Mouse (Mus musculus): ENCODE measurements around the gene Usp47.

The Usp47 gene

DNA sequence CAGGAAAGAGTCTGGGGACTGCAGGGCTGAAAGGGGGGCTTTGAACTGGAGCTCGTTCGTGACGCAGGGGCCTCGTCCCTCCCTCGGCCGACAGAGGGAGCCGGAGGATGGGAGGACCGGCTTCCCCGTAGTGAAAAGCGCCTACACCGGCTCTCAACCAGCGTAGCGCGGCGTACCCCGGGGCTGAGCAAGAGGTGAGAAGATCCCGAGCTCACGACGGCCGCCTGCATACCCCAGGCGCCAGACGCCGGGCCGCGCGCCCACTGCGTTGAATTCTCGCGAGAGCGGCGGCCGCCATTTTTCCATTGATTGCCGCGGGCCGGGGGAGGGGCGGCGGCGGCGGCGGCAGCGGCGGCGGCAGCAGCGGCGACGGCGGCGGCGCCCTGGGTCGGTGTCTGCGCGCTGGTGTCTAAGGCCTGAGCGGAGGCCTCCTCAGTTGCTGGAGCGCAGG lies at the start of gene Usp47:
TSS of gene Usp47 (plus strand) at position 355 of the 451 bp plus-strand sequence.
- DNase-seq (ENCODE audit: inconsistent ontology term): peak; percentile 91

DNA sequence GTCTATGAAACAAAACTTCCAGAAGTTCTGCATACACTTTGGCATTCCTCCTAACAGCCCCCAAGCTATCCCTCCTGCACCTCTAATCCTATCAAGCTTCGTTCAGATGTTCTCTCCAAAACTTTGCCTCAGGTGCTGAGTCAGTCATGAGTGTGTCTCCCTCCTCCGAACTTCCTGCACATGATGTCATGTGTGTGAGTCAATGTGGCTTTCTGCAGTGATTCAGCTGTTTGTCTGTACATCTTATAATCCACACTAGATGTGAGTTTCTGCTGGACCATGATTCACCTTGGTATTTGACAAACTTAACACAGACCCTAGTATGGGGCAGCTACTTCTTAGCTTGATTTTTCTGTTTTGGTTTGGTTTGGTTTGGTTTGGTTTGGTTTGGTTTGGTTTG lies 46.9 kb upstream of the Usp47 start:
- DNase-seq (ENCODE audit: inconsistent ontology term): peak; percentile 17

DNA sequence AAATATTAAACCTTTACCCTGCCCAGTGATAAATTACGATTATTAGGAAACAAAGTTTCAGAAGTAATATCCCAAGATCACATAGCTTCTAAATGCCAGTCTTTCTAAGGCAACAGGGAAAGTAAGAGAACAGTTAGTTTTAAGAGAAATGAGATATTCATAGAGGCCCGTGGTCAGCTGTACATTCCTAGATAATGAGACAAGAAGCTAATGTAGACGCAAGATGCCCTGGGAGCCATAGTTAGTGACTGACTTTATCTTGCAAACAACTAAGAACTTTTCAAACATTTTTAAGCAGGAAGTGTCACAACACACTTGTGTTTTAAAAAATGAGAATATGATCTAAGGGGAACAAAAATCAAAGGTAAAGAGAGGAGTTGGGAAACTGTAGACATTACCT lies 45.4 kb upstream of the Usp47 start:
- no peak for DNase-seq (ENCODE audit: inconsistent ontology term)

DNA sequence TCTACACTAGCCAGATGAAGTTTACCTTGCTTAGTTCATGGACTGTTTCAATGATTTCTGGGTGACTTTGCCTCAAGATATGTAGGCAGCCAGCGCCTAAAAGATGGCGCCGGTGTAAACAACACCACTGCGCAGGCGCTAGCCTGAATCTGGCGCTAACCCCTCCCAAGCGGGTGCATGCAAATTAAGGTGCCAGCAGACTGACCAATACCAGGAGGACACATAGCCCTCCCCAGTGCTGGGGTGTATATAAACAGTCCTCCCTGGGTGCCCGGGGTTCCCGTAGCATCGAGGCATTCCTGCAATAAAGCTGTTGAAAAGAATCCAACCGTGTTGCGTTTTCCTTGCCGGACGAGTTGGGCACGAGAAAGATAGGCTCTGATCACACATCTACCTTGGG lies 41.0 kb upstream of the Usp47 start:
- DNase-seq (ENCODE audit: inconsistent ontology term): no peak

DNA sequence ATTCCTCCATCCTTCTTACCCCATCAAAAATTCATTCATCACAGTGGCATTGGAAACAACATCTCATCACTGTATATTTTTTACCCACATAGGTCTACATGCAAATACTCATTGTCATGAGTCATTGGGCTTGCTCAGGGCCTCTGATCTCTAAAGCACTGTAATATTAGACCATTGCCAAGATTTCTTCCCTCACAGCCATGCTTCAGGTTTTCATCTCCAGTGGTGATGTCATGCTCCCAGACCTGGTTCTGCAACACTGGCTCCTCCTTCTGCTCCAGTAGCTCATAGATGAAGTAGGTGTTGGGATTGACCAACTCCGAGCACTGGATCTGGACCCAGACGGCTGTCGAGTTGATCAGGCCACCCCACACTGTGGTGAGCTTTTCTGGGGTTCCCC lies 38.8 kb upstream of the Usp47 start:
- DNase-seq (ENCODE audit: inconsistent ontology term): no peak

DNA sequence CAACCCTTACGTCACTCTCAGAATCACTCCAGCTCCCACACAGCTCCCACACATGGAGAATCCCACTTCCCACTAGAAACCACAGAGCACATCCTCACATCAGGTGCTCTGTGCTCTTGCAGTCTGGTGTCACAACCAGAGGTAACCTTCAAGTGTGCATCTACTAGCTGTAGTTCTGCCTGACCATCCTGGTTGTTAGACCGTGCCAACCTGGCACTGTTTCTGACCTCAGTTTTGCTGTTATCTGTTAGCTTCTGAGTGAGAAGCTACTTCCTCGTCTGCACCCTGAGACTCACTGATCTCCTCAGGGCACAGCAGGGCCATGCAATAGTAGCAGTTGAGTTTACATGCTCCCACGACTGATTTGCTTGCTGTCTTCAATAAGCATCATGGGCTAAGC lies 38.0 kb upstream of the Usp47 start:
- DNase-seq (ENCODE audit: inconsistent ontology term): no peak

DNA sequence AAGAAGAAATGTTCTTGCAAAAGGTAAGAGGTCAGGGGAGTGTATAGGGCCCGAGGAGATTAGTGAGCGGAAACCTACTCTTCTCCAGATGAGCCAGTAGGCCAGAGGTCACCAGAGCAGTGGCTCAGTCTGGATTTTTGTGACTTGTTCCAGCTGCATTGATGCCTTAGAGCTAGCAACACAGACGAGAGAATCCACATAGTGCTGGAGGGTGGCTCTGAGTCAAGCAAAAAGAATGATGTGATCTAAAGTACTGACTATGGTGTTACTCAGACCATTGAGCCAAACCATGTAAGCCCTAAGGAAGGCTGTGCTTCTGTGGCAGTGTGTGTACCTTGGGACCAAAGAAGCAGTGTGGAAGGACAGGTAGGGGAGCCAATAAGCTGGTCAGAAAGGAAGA lies 36.4 kb upstream of the Usp47 start:
- peak; percentile 52 for DNase-seq (ENCODE audit: inconsistent ontology term)

DNA sequence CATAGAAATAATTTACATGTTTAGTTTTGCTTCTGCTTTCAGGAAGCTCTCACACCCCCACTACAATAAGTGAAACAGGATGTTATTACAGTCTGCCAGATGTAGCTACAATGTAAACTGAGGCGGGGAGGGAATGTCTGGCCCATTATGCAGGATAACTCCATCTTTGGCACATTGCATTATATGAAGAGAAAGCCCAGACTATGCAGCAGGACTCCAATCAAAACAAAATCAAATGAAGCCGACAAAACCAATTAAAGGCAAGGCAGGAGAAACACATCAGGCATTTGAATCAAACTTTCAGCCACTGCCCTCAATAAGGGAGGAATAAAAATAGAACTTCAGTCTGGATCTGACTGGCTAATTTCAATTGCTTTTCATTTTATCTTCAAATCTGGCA lies 25.9 kb upstream of the Usp47 start:
- DNase-seq (ENCODE audit: inconsistent ontology term): no peak

DNA sequence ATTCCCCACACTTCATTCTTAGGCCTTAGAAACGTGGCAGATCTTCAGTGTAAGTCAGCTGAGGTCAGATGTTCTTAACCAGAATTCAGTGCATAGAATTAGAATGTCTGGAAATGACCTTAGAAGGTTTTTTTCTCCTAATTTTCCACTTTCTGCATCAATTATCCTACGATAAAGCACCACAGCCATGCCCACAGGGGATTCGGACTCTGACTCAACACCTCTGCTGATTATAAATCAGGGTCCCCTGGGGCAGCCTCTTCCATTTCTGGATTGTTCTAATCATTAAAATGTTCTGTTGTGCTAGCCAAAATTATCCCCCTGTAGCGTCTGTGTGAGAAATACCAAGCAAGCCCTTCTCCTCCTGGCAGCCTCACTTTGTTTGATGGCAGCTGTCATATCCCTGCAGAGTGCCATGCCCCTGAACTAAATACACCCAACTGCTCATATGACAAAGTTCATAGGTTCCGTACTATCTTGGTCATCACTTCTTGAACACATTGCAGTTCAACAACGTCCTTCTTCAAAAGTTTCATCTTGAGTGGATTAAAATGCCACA lies 24.8 kb upstream of the Usp47 start:
- DNase-seq (ENCODE audit: inconsistent ontology term): peak; percentile 75

DNA sequence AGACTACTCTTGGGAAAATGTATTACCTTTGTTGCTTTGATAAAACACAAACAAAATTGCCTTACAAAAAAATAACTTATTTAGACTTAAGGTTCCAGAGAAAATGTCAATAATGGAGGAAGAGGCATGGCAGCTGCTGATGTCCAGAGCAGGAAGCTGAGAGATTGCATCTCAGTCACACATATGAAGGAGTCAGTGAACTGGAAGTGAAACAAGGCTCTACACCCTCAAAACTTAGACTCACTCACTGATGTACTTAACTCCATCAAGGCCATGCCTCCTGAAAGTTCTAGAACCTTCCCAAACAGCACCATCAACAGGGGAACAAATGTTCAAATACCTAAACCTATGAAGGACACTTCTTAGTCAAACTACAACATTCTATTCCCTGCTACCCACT lies 23.9 kb upstream of the Usp47 start:
- no peak for DNase-seq (ENCODE audit: inconsistent ontology term)

DNA sequence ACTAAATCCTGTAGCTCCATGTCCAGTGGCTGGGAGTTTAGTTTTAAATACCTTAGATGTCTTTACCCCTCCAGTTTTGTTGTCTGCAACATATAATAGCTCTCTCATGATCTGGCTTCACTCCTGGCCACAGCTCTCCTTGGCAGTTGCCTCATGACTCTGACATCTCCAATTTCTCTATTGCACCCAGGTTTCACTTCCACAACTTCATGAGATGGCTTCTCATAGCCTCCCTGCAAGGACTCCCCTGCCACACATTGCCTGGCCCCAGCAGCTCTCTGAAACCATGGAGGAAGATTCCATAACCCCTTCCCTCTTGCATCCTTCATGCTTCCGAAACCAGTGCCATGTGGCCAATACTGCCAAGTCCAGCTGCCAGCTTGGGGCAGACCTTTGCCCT lies 23.1 kb upstream of the Usp47 start:
- no peak for DNase-seq (ENCODE audit: inconsistent ontology term)

DNA sequence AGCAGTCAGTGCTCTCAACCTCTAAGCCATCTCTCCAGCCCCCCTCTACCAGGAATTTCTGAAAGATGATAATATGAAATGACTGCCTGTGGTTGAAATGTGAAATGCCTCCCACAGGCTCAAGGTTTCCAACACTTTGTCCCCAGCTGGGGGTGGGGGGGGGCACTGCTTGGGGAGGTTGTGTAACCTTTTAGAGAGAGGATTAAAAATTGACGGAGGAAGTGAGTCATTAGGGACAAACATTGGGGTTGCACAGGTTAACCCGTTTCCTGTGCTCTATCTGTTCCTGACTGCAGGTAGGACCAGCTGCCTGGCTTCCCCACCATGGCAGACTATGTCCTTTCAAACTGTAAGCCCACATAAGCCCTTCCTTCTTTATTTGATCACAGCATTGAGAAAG lies 12.8 kb upstream of the Usp47 start:
- DNase-seq (ENCODE audit: inconsistent ontology term): peak; percentile 81

DNA sequence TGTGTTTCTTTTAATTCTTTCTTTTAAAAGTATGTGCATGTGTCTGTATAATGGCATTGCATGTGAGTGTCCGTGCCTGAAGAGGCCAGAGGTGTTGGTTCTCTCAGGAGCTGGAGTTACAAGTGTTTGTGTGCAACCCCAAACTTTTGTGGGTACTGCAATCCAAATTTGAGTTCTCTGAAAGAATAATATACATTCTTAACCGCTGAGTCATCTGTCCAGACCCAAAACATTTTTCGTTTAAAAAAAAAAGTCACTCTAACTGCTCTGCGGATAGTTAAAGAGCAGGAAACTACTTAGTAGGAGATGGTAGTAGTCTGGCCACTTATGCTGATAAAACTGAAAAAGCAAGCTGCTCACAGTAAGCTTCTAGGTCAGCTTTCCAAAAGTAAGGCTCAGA lies 12.3 kb upstream of the Usp47 start:
- no peak for DNase-seq (ENCODE audit: inconsistent ontology term)

DNA sequence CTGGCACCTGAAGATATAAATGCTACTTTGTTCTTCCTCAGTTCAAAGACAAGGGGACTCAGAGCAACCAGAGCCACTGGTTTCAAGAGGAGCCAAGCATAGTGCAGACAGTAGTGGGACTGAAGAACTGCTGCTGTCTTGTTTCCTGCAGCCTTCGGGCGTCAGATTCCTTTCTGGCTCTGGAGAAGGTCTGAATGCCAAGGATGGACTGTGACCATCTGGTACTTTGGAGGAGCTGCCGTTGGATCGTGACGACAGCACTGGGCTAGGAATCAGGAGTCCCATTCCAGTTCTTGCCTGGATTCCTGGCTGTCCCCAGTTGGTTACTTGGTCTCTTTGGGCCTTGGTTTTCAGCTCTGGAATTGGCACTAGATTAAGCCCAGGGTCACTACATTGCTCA lies 11.2 kb upstream of the Usp47 start:
- no peak for DNase-seq (ENCODE audit: inconsistent ontology term)

DNA sequence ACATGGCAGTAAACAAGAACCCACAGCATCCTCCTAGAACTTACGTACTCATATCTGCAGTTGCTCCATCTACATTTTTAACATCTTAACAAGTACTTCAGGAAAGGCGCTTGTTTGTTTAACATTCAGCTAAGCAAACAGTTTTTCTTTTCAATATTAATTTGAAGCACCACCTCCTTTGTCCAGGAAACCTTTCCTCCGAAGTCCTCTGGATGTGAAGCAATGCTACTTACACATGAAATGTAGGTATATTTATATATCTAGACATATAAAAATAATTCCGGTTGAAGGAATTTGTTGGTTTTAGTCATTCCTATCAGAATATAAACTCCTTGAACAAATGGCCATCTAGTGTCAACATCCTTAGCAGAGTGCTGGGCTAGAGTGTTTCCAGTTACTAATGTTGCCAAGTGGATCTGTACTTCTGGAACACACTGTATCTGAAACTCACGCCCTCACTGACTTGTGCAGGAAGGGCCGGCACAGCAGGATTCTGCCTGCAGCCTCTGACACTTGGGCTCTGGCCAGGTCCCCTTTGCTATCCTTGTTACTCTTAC lies 10.6 kb upstream of the Usp47 start:
- DNase-seq (ENCODE audit: inconsistent ontology term): no peak

DNA sequence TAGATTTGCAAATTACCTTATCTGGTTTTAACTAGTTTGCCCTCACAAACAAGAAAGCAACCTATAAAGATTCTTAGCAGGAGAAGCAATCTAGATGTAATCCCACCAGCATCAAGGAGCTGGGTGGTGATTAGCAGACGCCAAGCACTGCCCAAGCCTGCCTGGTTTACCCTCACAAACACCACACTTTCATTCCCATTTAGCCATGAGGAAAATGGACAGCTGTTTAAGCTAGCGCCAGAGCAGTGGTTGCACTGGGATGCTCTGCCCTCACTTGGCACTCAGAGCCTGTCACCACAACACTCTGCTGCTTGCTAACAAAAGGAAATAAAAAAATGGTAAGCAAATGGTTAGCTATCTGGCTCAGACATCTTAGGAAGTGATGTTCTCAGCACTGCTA lies 9.2 kb upstream of the Usp47 start:
- DNase-seq (ENCODE audit: inconsistent ontology term): no peak

DNA sequence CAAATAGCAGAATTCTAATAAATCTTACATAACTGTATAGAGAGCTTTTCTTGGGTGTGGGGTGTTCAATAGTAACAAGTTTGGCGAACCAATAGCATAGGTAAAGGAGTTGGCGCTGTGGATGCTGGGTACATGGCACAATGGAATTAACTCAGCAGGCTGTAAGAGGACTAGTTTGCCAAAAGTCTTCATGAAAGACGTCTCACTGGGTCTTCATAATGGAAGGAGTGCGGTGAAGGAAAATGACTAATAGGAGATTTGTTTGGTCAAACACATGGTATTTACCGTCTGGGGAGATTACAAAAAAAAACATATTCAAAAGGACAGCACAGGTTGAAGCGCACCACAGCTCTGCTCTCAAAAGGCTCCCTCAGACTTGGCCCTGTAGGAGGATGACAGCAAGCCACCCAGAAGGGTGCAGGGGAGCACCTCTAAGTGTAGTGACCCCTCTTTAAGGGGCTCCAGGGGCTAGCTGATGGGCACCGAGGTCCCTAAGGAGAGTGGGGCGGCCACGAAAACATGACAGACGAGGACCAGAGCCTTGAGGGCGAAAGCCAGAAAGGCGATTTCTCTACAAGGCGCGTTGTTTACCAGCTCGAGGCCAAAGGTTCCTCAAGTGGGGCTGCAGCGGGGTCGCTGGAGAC lies 676 bp upstream of the Usp47 start:
- DNase-seq (ENCODE audit: inconsistent ontology term): peak; percentile 46

DNA sequence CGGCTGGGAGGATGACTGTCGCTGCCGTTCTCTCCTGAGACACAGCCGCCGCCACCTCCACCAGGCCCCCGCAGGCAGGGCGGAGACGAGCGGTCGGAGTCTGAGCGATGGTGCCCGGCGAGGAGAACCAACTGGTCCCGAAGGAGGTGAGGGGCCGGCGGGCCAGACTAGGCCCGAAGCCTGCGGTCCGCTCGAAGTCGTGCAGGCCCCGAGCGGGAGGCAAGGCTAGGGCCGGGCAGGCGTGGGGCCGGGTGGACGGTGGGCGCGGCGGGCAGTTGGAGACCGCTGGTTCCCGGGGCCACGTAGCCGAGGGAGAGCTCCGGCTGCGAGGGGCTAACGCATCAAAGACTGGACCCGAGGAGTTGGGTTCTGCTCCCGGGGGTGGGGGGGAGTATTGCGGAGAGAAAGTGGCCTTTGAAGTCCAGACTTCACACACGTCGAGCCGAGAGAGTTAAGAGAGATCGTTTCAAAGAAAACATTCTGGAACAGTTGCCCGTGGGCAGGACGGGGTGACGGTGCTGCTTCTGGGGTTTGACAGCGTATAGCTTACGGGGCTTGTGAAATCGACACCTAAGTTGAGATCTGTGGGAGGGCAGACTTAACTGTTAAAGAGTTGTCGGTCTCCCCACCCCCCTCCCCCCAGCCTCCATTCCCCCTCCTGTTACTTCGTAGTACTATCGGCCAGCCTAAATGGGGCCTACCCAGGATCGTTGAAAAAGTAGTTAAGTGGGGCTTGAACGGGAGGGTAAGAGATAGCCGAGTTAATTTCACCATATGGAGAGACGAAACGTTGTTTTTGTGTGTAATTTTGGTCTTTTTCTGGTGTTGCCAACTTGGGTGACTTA lies 519 bp downstream of the Usp47 start:
- DNase-seq (ENCODE audit: inconsistent ontology term): peak; percentile 50

DNA sequence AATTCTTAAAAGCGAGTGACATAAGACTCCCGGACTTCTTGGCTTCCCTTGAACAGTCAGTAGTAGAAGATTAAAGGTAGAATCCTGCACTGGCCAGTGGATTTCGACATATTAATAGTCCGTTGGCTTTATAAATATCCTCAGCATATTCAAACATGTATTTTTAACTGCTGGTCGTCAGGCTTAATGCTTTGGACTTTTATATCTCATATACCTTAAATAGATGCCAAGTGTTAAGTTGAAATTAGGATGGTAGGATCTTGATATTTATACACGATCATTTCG lies 1.1 kb downstream of the Usp47 start:
- no peak for DNase-seq (ENCODE audit: inconsistent ontology term)

DNA sequence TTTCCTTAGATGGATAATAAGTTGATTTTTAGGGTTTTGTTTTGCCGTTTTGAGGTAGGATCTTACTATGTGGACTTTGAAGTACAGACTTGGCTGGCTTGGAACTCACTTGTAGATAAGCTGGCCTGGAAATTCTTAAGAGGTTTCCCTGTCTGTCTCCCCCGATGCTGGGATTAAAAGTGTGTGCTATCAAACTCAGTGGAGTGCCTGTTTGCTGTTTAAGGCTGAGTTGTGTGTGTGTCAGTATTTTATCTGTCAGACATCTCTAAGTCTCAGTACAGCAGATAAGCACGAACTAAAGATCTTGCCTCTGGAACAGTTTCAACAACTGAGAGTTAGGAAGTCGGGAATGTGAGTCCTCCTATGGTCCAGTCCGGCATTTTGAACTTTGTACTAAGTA lies 1.6 kb downstream of the Usp47 start:
- DNase-seq (ENCODE audit: inconsistent ontology term): peak; percentile 29

DNA sequence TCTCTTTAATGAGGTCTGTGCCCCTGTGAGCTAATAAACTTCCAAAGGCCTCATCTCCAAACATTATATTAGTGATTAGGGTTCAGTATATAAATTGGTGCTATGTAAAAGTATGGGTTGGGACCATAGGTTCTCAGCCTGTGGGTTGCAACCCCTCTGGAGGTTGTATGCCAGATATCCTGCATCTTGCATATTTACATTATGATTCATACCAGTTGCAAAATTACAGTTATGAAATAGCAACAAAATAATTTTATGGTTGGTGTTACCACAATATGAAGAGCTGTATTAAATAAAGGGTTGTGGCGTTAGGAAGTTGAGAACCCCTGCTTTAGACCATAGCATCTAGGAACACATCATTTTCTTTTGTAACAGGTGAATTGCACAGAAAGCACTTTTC lies 7.3 kb downstream of the Usp47 start:
- DNase-seq (ENCODE audit: inconsistent ontology term): no peak

DNA sequence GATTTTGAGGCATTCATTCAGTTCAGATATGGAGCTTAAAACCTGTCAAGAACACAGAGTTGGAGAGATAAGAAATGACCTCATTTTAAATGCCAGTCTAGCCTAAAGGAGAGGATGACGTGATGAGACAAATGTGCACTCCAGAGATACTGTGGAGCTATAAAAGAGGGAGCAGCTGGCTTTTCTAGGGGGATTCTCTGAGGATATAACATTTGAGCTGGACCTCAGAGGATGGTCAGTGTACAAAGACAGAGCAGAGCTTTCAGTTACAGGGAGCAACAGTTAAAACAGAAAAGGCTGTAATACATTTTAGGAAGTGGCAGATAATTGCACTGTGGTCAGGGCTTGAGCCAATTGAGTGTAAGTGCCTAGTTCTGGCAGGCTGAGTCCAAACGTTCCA lies 12.5 kb downstream of the Usp47 start:
- DNase-seq (ENCODE audit: inconsistent ontology term): peak; percentile 35

DNA sequence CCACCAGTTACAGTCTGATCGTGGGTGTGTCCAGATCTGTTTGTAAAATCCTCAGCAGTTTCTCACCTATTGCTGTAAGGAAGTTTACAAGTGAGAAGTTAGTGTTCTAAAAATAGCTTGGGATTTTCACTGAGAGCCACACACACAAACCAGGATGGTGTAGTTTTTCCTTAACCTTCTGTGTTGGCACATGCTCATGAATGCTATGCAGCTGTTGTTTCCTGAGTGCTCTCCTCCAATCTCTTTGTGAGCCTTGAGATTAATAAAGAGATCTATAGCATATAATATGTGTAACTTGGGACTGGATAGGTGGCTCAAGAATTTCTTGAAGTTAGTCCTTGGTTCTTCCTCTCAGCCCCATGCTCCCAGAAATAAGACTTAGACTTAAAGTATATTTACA lies 13.3 kb downstream of the Usp47 start:
- DNase-seq (ENCODE audit: inconsistent ontology term): no peak

All from Muller cell, postnatal 12 days (primary cell).